Mouse (Mus musculus) ovary, adult 10 weeks (tissue): ENCODE results near the gene Acsf2. TPM values are rescaled to one million over a fixed set of nuclear protein-coding genes. Genes with fewer than 3 reads are reported as not detected.

Experiments used
- polyA plus RNA-seq: library from polyadenylated mRNA; stranded (reverse); fragments of 350-450 nt; fragmentation: Illumina TruSeq; extraction: RNeasy Lipid Tissue Mini Kit (QIAGEN cat#74804); gene quantifications from one replicate; pipeline ENCODE4 v1.2.3, GENCODE M21; 2014

Gene Acsf2
- polyA plus RNA-seq, result 38.4 TPM

GRCm38 (mm10) chr11:94601321-94602281, at the start of gene Acsf2:
Acsf2 (minus strand) TSS chr11:94601871.

GRCm38 (mm10) chr11:94629199-94629883, 27.7 kb upstream of the Acsf2 start, which contains the start of gene Lrrc59:
Lrrc59 (plus strand) TSS chr11:94629767.

GRCm38 (mm10) chr11:94564437-94565150, 37.1 kb downstream of the Acsf2 start, which contains the start of gene Chad:
Chad (plus strand) TSS chr11:94565047.

GRCm38 (mm10) chr11:94548888-94549690, 52.6 kb downstream of the Acsf2 start, which contains the start of gene Rsad1:
Rsad1 (minus strand) TSS chr11:94549255.

GRCm38 (mm10) chr11:94521219-94521843, 80.3 kb downstream of the Acsf2 start, which contains the start of gene Mycbpap:
Mycbpap (minus strand) TSS chr11:94521742.

Other genes starting within 250 kb of the Acsf2 start
- gene Abcc3, start 208.9 kb downstream of the Acsf2 start, polyA plus RNA-seq, result 1.6 TPM
- gene Cacna1g, start 127.7 kb downstream of the Acsf2 start, polyA plus RNA-seq, result 0.09 TPM
- gene Spata20, start 115.7 kb downstream of the Acsf2 start, polyA plus RNA-seq, result not detected
- 0.74 TPM for gene Epn3, start 101.9 kb downstream of the Acsf2 start, polyA plus RNA-seq
- gene Mycbpap, start 80.1 kb downstream of the Acsf2 start, polyA plus RNA-seq, result 0.37 TPM
- gene Rsad1, start 52.6 kb downstream of the Acsf2 start, polyA plus RNA-seq, result 9.4 TPM
- not detected for gene Chad, start 36.8 kb downstream of the Acsf2 start, polyA plus RNA-seq
- 79.2 TPM for gene Lrrc59, start 27.9 kb upstream of the Acsf2 start, polyA plus RNA-seq
- gene Mrpl27, start 51.9 kb upstream of the Acsf2 start, polyA plus RNA-seq, result 12.9 TPM
- 0.60 TPM for gene Eme1, start 52.1 kb upstream of the Acsf2 start, polyA plus RNA-seq
- 0.34 TPM for gene Xylt2, start 75.6 kb upstream of the Acsf2 start, polyA plus RNA-seq
- gene Gm11541, start 102.6 kb upstream of the Acsf2 start, polyA plus RNA-seq, result not detected
- not detected for gene Cdc34b, start 139.9 kb upstream of the Acsf2 start, polyA plus RNA-seq
- not detected for gene Tmem92, start 180.8 kb upstream of the Acsf2 start, polyA plus RNA-seq